Mouse (Mus musculus): Measurements from ENCODE around the gene Cox8b.

Cox8b gene

GRCm38 (mm10) chr7:140900220-140900619, at the start of gene Cox8b:
TSS of gene Cox8b (minus strand) at chr7:140900446.
- DNase-seq (ENCODE audit: low read depth), result no peak

GRCm38 (mm10) chr7:140949255-140949654, 49.0 kb upstream of the Cox8b start:
- no peak for DNase-seq (ENCODE audit: low read depth)

GRCm38 (mm10) chr7:140948161-140948560, 47.9 kb upstream of the Cox8b start:
- no peak for DNase-seq (ENCODE audit: low read depth)

GRCm38 (mm10) chr7:140946980-140947379, 46.7 kb upstream of the Cox8b start:
- DNase-seq (ENCODE audit: low read depth), result peak; percentile 98

GRCm38 (mm10) chr7:140946311-140946710, 46.1 kb upstream of the Cox8b start:
- no peak for DNase-seq (ENCODE audit: low read depth)

GRCm38 (mm10) chr7:140945247-140945646, 45.0 kb upstream of the Cox8b start:
- no peak for DNase-seq (ENCODE audit: low read depth)

GRCm38 (mm10) chr7:140944236-140944635, 44.0 kb upstream of the Cox8b start:
- no peak for DNase-seq (ENCODE audit: low read depth)

- DNase-seq (ENCODE audit: low read depth), result peak; percentile 35
These were observed 43.1 kb upstream of the Cox8b start for GRCm38 (mm10) chr7:140943356-140943755.

- DNase-seq (ENCODE audit: low read depth), result no peak
These were observed 42.6 kb upstream of the Cox8b start for GRCm38 (mm10) chr7:140942811-140943210.

- DNase-seq (ENCODE audit: low read depth), result no peak
These were observed 42.1 kb upstream of the Cox8b start for GRCm38 (mm10) chr7:140942341-140942740.

- DNase-seq (ENCODE audit: low read depth), result peak; percentile 96
These were observed 41.2 kb upstream of the Cox8b start, which contains the start of gene Pgghg for GRCm38 (mm10) chr7:140941222-140942051. TSS of gene Pgghg (plus strand) at chr7:140941391.

GRCm38 (mm10) chr7:140939669-140940171, 39.5 kb upstream of the Cox8b start:
- no peak for DNase-seq (ENCODE audit: low read depth)

GRCm38 (mm10) chr7:140938896-140939295, 38.6 kb upstream of the Cox8b start:
- DNase-seq (ENCODE audit: low read depth), result no peak

- DNase-seq (ENCODE audit: low read depth), result peak; percentile 58
These were observed 38.2 kb upstream of the Cox8b start for GRCm38 (mm10) chr7:140938436-140938835.

- no peak for DNase-seq (ENCODE audit: low read depth)
These were observed 26.9 kb upstream of the Cox8b start for GRCm38 (mm10) chr7:140927181-140927580.

- no peak for DNase-seq (ENCODE audit: low read depth)
These were observed 23.0 kb upstream of the Cox8b start for GRCm38 (mm10) chr7:140923070-140923775.

GRCm38 (mm10) chr7:140922398-140923069, 22.3 kb upstream of the Cox8b start:
- no peak for DNase-seq (ENCODE audit: low read depth)

- DNase-seq (ENCODE audit: low read depth), result no peak
These were observed 21.2 kb upstream of the Cox8b start for GRCm38 (mm10) chr7:140921225-140921975.

GRCm38 (mm10) chr7:140920418-140921029, 20.3 kb upstream of the Cox8b start, which contains the start of gene Nlrp6:
TSS of gene Nlrp6 (plus strand) at chr7:140920902.
- DNase-seq (ENCODE audit: low read depth), result no peak

- no peak for DNase-seq (ENCODE audit: low read depth)
These were observed 19.7 kb upstream of the Cox8b start for GRCm38 (mm10) chr7:140919911-140920310.

- DNase-seq (ENCODE audit: low read depth), result no peak
These were observed 13.9 kb upstream of the Cox8b start for GRCm38 (mm10) chr7:140914031-140914690.

Data from 416B (cell line).